Comparison of ENCODE assay signal across 9 mouse cellular contexts in the genomic region with DNA sequence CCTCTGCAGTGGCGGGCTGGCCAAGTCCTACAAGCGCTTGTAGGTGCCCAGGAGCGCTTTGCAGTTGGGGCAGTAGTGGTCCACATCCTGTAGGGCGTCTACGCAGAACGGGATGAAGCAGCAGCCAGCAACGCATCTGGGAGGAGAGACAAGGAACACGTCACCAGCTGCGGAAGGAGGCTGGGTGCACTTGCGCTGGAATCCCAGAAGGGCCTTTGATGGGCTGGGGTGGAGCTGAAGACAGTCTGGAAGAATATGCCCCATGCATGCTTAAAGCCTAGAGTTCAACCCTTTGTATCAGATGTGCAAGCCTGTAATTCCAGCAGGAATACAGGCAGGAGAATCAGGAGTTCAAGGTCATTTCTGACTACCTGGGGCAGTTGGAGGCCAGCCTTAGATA.
"Had no signal": no experiment of that assay in that cellular context is flagged by ENCODE, and none has a peak within 500 bp of the region (broad histone marks: within the 10 kb centered on the region; RNA-seq: fewer than 3 reads in every experiment).

No protein-coding gene starts in this region.

- H3K27ac ChIP-seq: kidney, postnatal 0 days; limb, embryonic 13.5 days; liver, embryonic 14.5 days; midbrain, embryonic 13.5 days had no signal

- H3K4me2 ChIP-seq: limb, embryonic 13.5 days; midbrain, embryonic 13.5 days had no signal

- H3K9ac ChIP-seq: limb, embryonic 13.5 days; liver, embryonic 14.5 days; midbrain, embryonic 13.5 days had no signal

- H3K4me3 ChIP-seq: limb, embryonic 13.5 days; midbrain, embryonic 13.5 days had no signal

- H3K9me3 ChIP-seq: limb, embryonic 13.5 days; midbrain, embryonic 13.5 days had no signal

- DNase-seq: kidney, postnatal 36 days; layer of hippocampus, adult 9-11 months; lung, adult 18-20 months; lung, postnatal 36 days; right cerebral cortex, postnatal 25 days had no signal

- ATAC-seq: midbrain, embryonic 13.5 days had no signal

- H3K27me3 ChIP-seq: limb, embryonic 13.5 days; midbrain, embryonic 13.5 days had no signal
